22 mouse cellular contexts compared by ENCODE assay signal in the genomic region with DNA sequence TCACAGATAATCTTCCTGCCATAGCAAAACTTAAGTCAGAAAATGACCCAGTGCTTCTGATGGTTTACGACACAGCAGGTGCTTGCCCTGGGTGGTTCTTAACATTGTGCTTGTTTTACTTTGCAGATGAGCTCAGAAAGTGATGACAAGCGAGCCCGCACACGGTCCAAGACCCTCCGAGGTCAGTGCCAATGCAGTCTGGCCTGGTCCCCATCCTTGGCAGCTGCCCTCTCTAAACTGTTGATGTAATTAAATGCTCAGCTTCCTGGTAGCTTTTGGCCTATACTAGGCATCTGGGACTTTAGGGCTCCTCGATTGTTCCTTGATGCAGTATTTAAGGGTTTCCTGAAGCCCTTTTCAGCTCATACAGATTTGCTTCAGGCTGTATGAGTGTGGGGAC. TPM values are rescaled to one million over a fixed set of nuclear protein-coding genes. Genes with fewer than 3 reads are reported as not detected.
DNase-seq lines count a peak whose midpoint lies in the region; ATAC-seq and TF ChIP-seq lines count a peak whose summit lies in the region.
"Had no signal": no experiment of that assay in that cellular context is flagged by ENCODE, and none has a peak within 500 bp of the region (broad histone marks: within the 10 kb centered on the region; RNA-seq: fewer than 3 reads in every experiment).

No protein-coding gene starts in this region.

- TF ChIP-seq CTCF in cerebellum, adult 2 months (IDR thresholded peaks at IDR 0.05; ENCODE audit: borderline replicate concordance, insufficient read depth, low read depth, low read length), result no peak
- TF ChIP-seq CTCF in hindbrain, postnatal 0 days (IDR thresholded peaks at IDR 0.05; ENCODE audit: low read depth), result no peak

- no peak for TF ChIP-seq POLR2A in cerebellum, adult 2 months (IDR thresholded peaks at IDR 0.05; ENCODE audit: borderline replicate concordance, insufficient read depth, low read length)

- no peak overlapping the region for H3K4me3 ChIP-seq in cerebellum, adult 2 months (replicated peaks; ENCODE audit: insufficient read depth, low read depth, low read length)
- H3K4me3 ChIP-seq in hindbrain, postnatal 0 days (ENCODE audit: low read length), result no peak overlapping the region
- no peak overlapping the region for H3K4me3 ChIP-seq in hindbrain, embryonic 13.5 days
- H3K4me3 ChIP-seq: embryonic facial prominence, embryonic 13.5 days; embryonic facial prominence, embryonic 15.5 days; erythroblast, embryonic 14.5 days; forebrain, embryonic 10.5 days; forebrain, embryonic 12.5 days had no signal

- no peak overlapping the region for H3K27ac ChIP-seq in cerebellum, adult 2 months (ENCODE audit: insufficient read depth, low read length)
- H3K27ac ChIP-seq in hindbrain, postnatal 0 days, result no peak overlapping the region
- H3K27ac ChIP-seq in hindbrain, embryonic 13.5 days, result no peak overlapping the region
- H3K27ac ChIP-seq: embryonic facial prominence, embryonic 13.5 days; embryonic facial prominence, embryonic 15.5 days; forebrain, embryonic 10.5 days; forebrain, embryonic 12.5 days had no signal

- no peak overlapping the region for H3K9ac ChIP-seq in hindbrain, postnatal 0 days (replicated peaks; ENCODE audit: low read length)
- H3K9ac ChIP-seq in hindbrain, embryonic 13.5 days, result no peak overlapping the region
- H3K9ac ChIP-seq: embryonic facial prominence, embryonic 13.5 days; embryonic facial prominence, embryonic 15.5 days; forebrain, embryonic 12.5 days had no signal

- no peaks in the 10 kb centered on the region for H3K27me3 ChIP-seq in cerebellum, adult 2 months (ENCODE audit: control insufficient read depth, insufficient read depth, low read length)
- H3K27me3 ChIP-seq in hindbrain, postnatal 0 days (ENCODE audit: insufficient read depth, low read length), result no peaks in the 10 kb centered on the region
- no peaks in the 10 kb centered on the region for H3K27me3 ChIP-seq in hindbrain, embryonic 13.5 days
- H3K27me3 ChIP-seq: embryonic facial prominence, embryonic 13.5 days; embryonic facial prominence, embryonic 15.5 days; forebrain, embryonic 12.5 days had no signal

- no peaks in the 10 kb centered on the region for H3K9me3 ChIP-seq in hindbrain, postnatal 0 days (ENCODE audit: low read length)
- no peaks in the 10 kb centered on the region for H3K9me3 ChIP-seq in hindbrain, embryonic 13.5 days
- H3K9me3 ChIP-seq: embryonic facial prominence, embryonic 13.5 days; embryonic facial prominence, embryonic 15.5 days; forebrain, embryonic 10.5 days; forebrain, embryonic 12.5 days had no signal

- peaks cover 10% of the 10 kb centered on the region; the same call in 1 of the 2 replicates for H3K4me1 ChIP-seq in cerebellum, adult 2 months (ENCODE audit: control insufficient read depth, insufficient read depth, low read length)
- no peaks in the 10 kb centered on the region for H3K4me1 ChIP-seq in hindbrain, postnatal 0 days (ENCODE audit: insufficient read depth, low read length)
- H3K4me1 ChIP-seq in hindbrain, embryonic 13.5 days (replicated peaks), result peaks cover 11% of the 10 kb centered on the region
- H3K4me1 ChIP-seq: embryonic facial prominence, embryonic 13.5 days; embryonic facial prominence, embryonic 15.5 days had no signal

- DNase-seq in cerebellum, postnatal 14 days, result peak; percentile 64 to 67
- DNase-seq in cerebellum, adult 2 months, result no peak
- DNase-seq in hindbrain, postnatal 0 days (ENCODE audit: low spot score), result peak; percentile 30
- DNase-seq: adrenal gland, adult 2 months; adrenal gland, postnatal 10 days; adrenal gland, postnatal 25 days; cerebellum, adult 11 months; cerebellum, adult 18-20 months; cerebellum, adult 9-10 months; cerebellum, postnatal 36 days; embryo, embryonic 11 days had no signal

- no peak overlapping the region for H3K4me2 ChIP-seq in hindbrain, postnatal 0 days (ENCODE audit: low read depth, low read length)
- H3K4me2 ChIP-seq in hindbrain, embryonic 13.5 days, result no peak overlapping the region
- H3K4me2 ChIP-seq: embryonic facial prominence, embryonic 13.5 days; embryonic facial prominence, embryonic 15.5 days; forebrain, embryonic 12.5 days had no signal

- no peak for ATAC-seq in hindbrain, postnatal 0 days
- ATAC-seq in hindbrain, embryonic 13.5 days (ENCODE audit: low FRiP score), result no peak
- ATAC-seq: forebrain, embryonic 14.5 days; forebrain, embryonic 16.5 days had no signal

- 0 out of 2 replicates have a peak, but pooled peaks cover 4% of the 10 kb centered on the region for H3K36me3 ChIP-seq in hindbrain, postnatal 0 days (ENCODE audit: insufficient read depth, low read length)
- peaks cover 73% of the 10 kb centered on the region for H3K36me3 ChIP-seq in hindbrain, embryonic 13.5 days
- H3K36me3 ChIP-seq: embryonic facial prominence, embryonic 13.5 days; embryonic facial prominence, embryonic 15.5 days; forebrain, embryonic 10.5 days had no signal

- WGBS in cerebellum, adult 2 months, result 15% methylated on average over 6 of the region's 6 CpGs
- WGBS in hindbrain, postnatal 0 days, result 60% methylated on average over 6 of the region's 6 CpGs
- 85% methylated on average over 6 of the region's 6 CpGs for WGBS in hindbrain, embryonic 13.5 days

RNA-seq across cellular contexts. Expression of a gene that starts 26.3 kb away (rescaled TPM):
- 44.2 and 47.5 TPM in 2 replicates for polyA plus RNA-seq in cerebellum, adult 2 months (2012; rRNA removed)
- total RNA-seq in hindbrain, postnatal 0 days (2014; rRNA removed), result 49.2 and 55.2 TPM in 2 replicates
- 10.1 and 11.4 TPM in 2 replicates for polyA plus RNA-seq in hindbrain, postnatal 0 days (2015; fragmentation: Nextera tagmentation; extraction: Ambion mirVana)
- polyA plus RNA-seq in hindbrain, embryonic 13.5 days (2015; fragmentation: Nextera tagmentation; extraction: Ambion mirVana), result 35.0 and 36.2 TPM in 2 replicates
- total RNA-seq: common myeloid progenitor, adult 5-6 weeks; MEL had no signal
- polyA plus RNA-seq: C2C12; erythroblast, embryonic 14.5 days had no signal

RNA-seq across cellular contexts. Expression of a gene that starts 48.3 kb away (rescaled TPM):
- 94.1 and 105 TPM in 2 replicates for polyA plus RNA-seq in cerebellum, adult 2 months (2012; rRNA removed)
- 18.6 and 36.3 TPM in 2 replicates for total RNA-seq in hindbrain, postnatal 0 days (2014; rRNA removed)
- 24.7 and 25.8 TPM in 2 replicates for polyA plus RNA-seq in hindbrain, postnatal 0 days (2015; fragmentation: Nextera tagmentation; extraction: Ambion mirVana)
- 33.6 and 35.0 TPM in 2 replicates for polyA plus RNA-seq in hindbrain, embryonic 13.5 days (2015; fragmentation: Nextera tagmentation; extraction: Ambion mirVana)

Comparison
In these comparisons a context has a peak if more than half of its experiments do, and no peak if none do; other contexts are left out.
1. DNase-seq: peak in cerebellum, postnatal 14 days (2 of 2) and hindbrain, postnatal 0 days (single experiment); none in cerebellum, adult 2 months (0 of 2).